Mouse (Mus musculus) bone marrow macrophage, adult 2 months (primary cell): ENCODE data around the gene Ltbp4. TPM values are rescaled to one million over a fixed set of nuclear protein-coding genes. Genes with fewer than 3 reads are reported as not detected.

Experiments
- H3K27ac ChIP-seq: 2 replicates; pipeline ENCODE4 v1.5.1; 2012; ENCODE audit warnings: low read depth, low read length; ENCODE audit not compliant: insufficient read depth
- H3K4me1 ChIP-seq: 2 replicates; pipeline ENCODE4 v1.6.1; 2012; ENCODE audit warnings: low read length; ENCODE audit not compliant: control insufficient read depth, insufficient read depth
- H3K4me3 ChIP-seq: 2 replicates; pipeline ENCODE4 v1.5.1; 2012; ENCODE audit warnings: mild to moderate bottlenecking, low read length, moderate library complexity; ENCODE audit not compliant: insufficient read depth
- CTCF ChIP-seq: IDR thresholded peaks from 2 replicates; pipeline ENCODE4 v1.5.1; 2012; ENCODE audit warnings: low read depth, mild to moderate bottlenecking, low read length, moderate library complexity
- POLR2A ChIP-seq: IDR thresholded peaks from 2 replicates; pipeline ENCODE4 v1.6.1; 2012; ENCODE audit warnings: mild to moderate bottlenecking, low read depth, low read length, borderline replicate concordance
- polyA plus RNA-seq: library from polyadenylated mRNA; stranded (reverse); fragments of >200 nt; gene quantifications from 2 replicates; pipeline ENCODE4 v1.2.4, GENCODE M21; 2012; ENCODE audit not compliant: missing spikeins, insufficient read depth, insufficient read length

Ltbp4 gene
- polyA plus RNA-seq, 1 experiment, result 0.84 TPM

- no peak overlapping the region for H3K4me3 ChIP-seq
- no peak overlapping the region for H3K27ac ChIP-seq
- H3K4me1 ChIP-seq, result 0 out of 2 replicates have a peak, but pooled peaks cover 2% of the 10 kb centered on the region
- TF ChIP-seq POLR2A (no peak), CTCF (no peak)
Observed at GRCm38 (mm10) chr7:27288732-27289131, 48.8 kb downstream of the Ltbp4 start.

- Histone ChIP-seq H3K27ac (no peak overlapping the region), H3K4me1 (no peaks in the 10 kb centered on the region)
Observed at GRCm38 (mm10) chr7:27285698-27286066, 51.8 kb downstream of the Ltbp4 start.

GRCm38 (mm10) chr7:27284865-27285697 lies 52.4 kb downstream of the Ltbp4 start:
- H3K4me3 ChIP-seq, result no peak overlapping the region
- peak; percentile 26; the same call in 1 of the 2 replicates for TF ChIP-seq CTCF
- TF ChIP-seq POLR2A, result no peak

More at GRCm38 (mm10) chr7:27285698-27286066, 51.8 kb downstream of the Ltbp4 start:
- H3K4me3 ChIP-seq, result no peak overlapping the region
- peak; percentile 35; the same call in 1 of the 2 replicates for TF ChIP-seq CTCF
- no peak for TF ChIP-seq POLR2A

GRCm38 (mm10) chr7:27282225-27282624 lies 55.3 kb downstream of the Ltbp4 start:
- TF ChIP-seq CTCF (no peak), POLR2A (no peak)
- no peaks in the 10 kb centered on the region for H3K4me1 ChIP-seq
- no peak overlapping the region for H3K4me3 ChIP-seq
- H3K27ac ChIP-seq, result no peak overlapping the region

More at GRCm38 (mm10) chr7:27284865-27285697, 52.4 kb downstream of the Ltbp4 start:
- no peaks in the 10 kb centered on the region for H3K4me1 ChIP-seq
- no peak overlapping the region for H3K27ac ChIP-seq

- Histone ChIP-seq H3K4me3 (no peak overlapping the region), H3K27ac (no peak overlapping the region), H3K4me1 (no peaks in the 10 kb centered on the region)
- TF ChIP-seq CTCF (no peak), POLR2A (no peak)
Observed at GRCm38 (mm10) chr7:27281717-27282116, 55.8 kb downstream of the Ltbp4 start.

GRCm38 (mm10) chr7:27277191-27277590 lies 60.3 kb downstream of the Ltbp4 start:
- Histone ChIP-seq H3K27ac (no peak overlapping the region), H3K4me3 (no peak overlapping the region), H3K4me1 (no peaks in the 10 kb centered on the region)
- 0 out of 2 replicates have a peak, but pooled peaks have one; percentile 48 for TF ChIP-seq CTCF
- no peak for TF ChIP-seq POLR2A

GRCm38 (mm10) chr7:27276021-27276420 lies 61.5 kb downstream of the Ltbp4 start:
- no peaks in the 10 kb centered on the region for H3K4me1 ChIP-seq
- TF ChIP-seq POLR2A (no peak), CTCF (no peak)
- H3K4me3 ChIP-seq, result no peak overlapping the region
- no peak overlapping the region for H3K27ac ChIP-seq

- H3K27ac ChIP-seq, result no peak overlapping the region
- TF ChIP-seq CTCF (no peak), POLR2A (no peak)
- no peak overlapping the region for H3K4me3 ChIP-seq
- H3K4me1 ChIP-seq, result no peaks in the 10 kb centered on the region
Observed at GRCm38 (mm10) chr7:27274916-27275315, 62.6 kb downstream of the Ltbp4 start.

- H3K4me3 ChIP-seq, result no peak overlapping the region
- TF ChIP-seq CTCF, result peak; percentile 24; the same call in 1 of the 2 replicates
- no peak for TF ChIP-seq POLR2A
Observed at GRCm38 (mm10) chr7:27273739-27274351, 63.6 kb downstream of the Ltbp4 start.

GRCm38 (mm10) chr7:27271423-27271822 lies 66.1 kb downstream of the Ltbp4 start:
- H3K27ac ChIP-seq, result no peak overlapping the region
- TF ChIP-seq CTCF (no peak), POLR2A (no peak)
- no peak overlapping the region for H3K4me3 ChIP-seq
- H3K4me1 ChIP-seq, result no peaks in the 10 kb centered on the region

More at GRCm38 (mm10) chr7:27273739-27274351, 63.6 kb downstream of the Ltbp4 start:
- no peak overlapping the region for H3K27ac ChIP-seq
- no peaks in the 10 kb centered on the region for H3K4me1 ChIP-seq
